Mouse (Mus musculus) CH12.LX (cell line): ENCODE data around the gene Gm21738.
"Not testable (repeated sequence)": the region's sequence is repeated elsewhere in the genome, so short reads cannot be mapped to it uniquely, and the experiment has no call there.

Experiments used
- CHD1 ChIP-seq: IDR thresholded peaks from 2 replicates; pipeline ENCODE4 v1.6.1; 2012; ENCODE audit warnings: low read depth, low read length, improper control_type of control experiment, inconsistent platforms
- CTCF ChIP-seq, 2 experiments: IDR thresholded peaks in 1 of 2; conservative IDR thresholded peaks in 1 of 2; 2 replicates each; pipeline ENCODE4 v1.5.1; 2011 to 2012; ENCODE audit warnings: low read depth in 2 of 2, low read length in 2 of 2, improper control_type of control experiment in 1 of 2, inconsistent platforms in 1 of 2, mild to moderate bottlenecking in 1 of 2, moderate library complexity in 1 of 2
- EP300 ChIP-seq: IDR thresholded peaks from 2 replicates; pipeline ENCODE4 v1.6.1; 2011; ENCODE audit warnings: low read length, improper control_type of control experiment
- MYC ChIP-seq: IDR thresholded peaks from 2 replicates; pipeline ENCODE4 v1.6.1; 2011; ENCODE audit warnings: low read depth, mild to moderate bottlenecking, improper control_type of control experiment, low read length
- NELFE ChIP-seq: IDR thresholded peaks from 2 replicates; pipeline ENCODE4 v1.6.1; 2011; ENCODE audit warnings: low read depth, low read length, improper control_type of control experiment
- POLR2A ChIP-seq: IDR thresholded peaks from 2 replicates; pipeline ENCODE4 v1.6.1; 2011; ENCODE audit warnings: low read depth, mild to moderate bottlenecking, improper control_type of control experiment, low read length
- POLR2AphosphoS2 ChIP-seq: IDR thresholded peaks from 2 replicates; pipeline ENCODE4 v1.6.1; 2011; ENCODE audit warnings: low read depth, low read length, improper control_type of control experiment
- RCOR1 ChIP-seq: conservative IDR thresholded peaks from 2 replicates; pipeline ENCODE4 v1.6.1; 2012; ENCODE audit warnings: low read depth, mild to moderate bottlenecking, inconsistent platforms, low read length, improper control_type of control experiment
- ZMIZ1 ChIP-seq: IDR thresholded peaks from 2 replicates; pipeline ENCODE4 v1.6.1; 2012; ENCODE audit warnings: low read depth, mild to moderate bottlenecking, inconsistent platforms, low read length, improper control_type of control experiment

- not testable (repeated sequence) for TF ChIP-seq CTCF (conservative IDR thresholded peaks at IDR 0.05 in 1 of 2, IDR thresholded peaks at IDR 0.05 in 1 of 2; ENCODE audit: low read depth in 2 of 2, low read length in 2 of 2); CHD1; RCOR1; NELFE; POLR2A; POLR2AphosphoS2; MYC; EP300; ZMIZ1
Measured at GRCm38 (mm10) chr14:19418830-19419229, at the start of gene Gm21738.
